Mouse (Mus musculus): ENCODE measurements around the gene C1ql2.

DNA sequence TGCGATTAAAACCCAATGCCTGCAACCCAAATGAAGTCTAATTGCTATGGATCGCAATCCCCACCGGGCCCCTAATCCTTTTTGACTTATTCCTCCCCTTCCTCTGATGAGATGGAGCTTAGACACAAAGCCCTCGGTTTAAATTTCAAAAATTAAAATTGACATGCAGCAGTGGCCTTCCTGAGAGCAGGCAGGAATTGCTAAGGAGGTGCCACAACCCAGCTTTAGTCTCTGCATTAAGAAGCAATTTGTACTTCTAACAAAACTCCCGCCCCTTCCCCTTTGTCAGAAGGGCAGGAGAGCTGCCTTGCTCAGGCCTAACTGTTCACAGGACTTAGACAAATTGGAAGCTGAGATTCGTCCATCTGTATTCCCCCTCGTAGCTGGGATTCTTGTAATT lies 4.6 kb downstream of the C1ql2 start:
- TF ChIP-seq CTCF (IDR thresholded peaks at IDR 0.05) (no peak), EP300 (IDR thresholded peaks at IDR 0.05) (no peak)
